Mouse (Mus musculus) E14TG2a.4 (cell line): Measurements from ENCODE around the gene Ralgps1.

ENCODE experiments used
- H3K27me3 ChIP-seq: 2 replicates; pipeline ENCODE4 v1.6.1; 2014; ENCODE audit warnings: low read length, control low read depth; ENCODE audit not compliant: insufficient read depth
- H3K36me3 ChIP-seq: 2 replicates; pipeline ENCODE4 v1.6.1; 2014; ENCODE audit warnings: low read length, control low read depth; ENCODE audit not compliant: insufficient read depth
- H3K4me1 ChIP-seq: replicated peaks from 2 replicates; pipeline ENCODE4 v1.6.1; 2014; ENCODE audit warnings: low read depth, low read length, control low read depth
- H3K4me3 ChIP-seq: replicated peaks from 2 replicates; pipeline ENCODE4 v1.5.1; 2014; ENCODE audit warnings: mild to moderate bottlenecking, low read length
- H3K9me3 ChIP-seq: 2 replicates; pipeline ENCODE4 v1.6.1; 2014; ENCODE audit warnings: low read length, control low read depth
- CTCF ChIP-seq: conservative IDR thresholded peaks from 2 replicates; pipeline ENCODE4 v1.5.1; 2014; ENCODE audit warnings: low read length
- NANOG ChIP-seq: IDR thresholded peaks from 2 replicates; pipeline ENCODE4 v1.6.1; 2014; ENCODE audit warnings: borderline replicate concordance, low read length, mixed read lengths
- POU5F1 ChIP-seq: IDR thresholded peaks from 2 replicates; pipeline ENCODE4 v1.6.1; 2014; ENCODE audit warnings: low read length, borderline replicate concordance

Gene Ralgps1

GRCm38 (mm10) chr2:33143292-33143691 lies 228.0 kb downstream of the Ralgps1 start:
- TF ChIP-seq POU5F1, result no peak
- no peaks in the 10 kb centered on the region for H3K4me1 ChIP-seq
- no peaks in the 10 kb centered on the region for H3K9me3 ChIP-seq
- H3K36me3 ChIP-seq, result no peaks in the 10 kb centered on the region; the same call in none of the 2 replicates
- H3K27me3 ChIP-seq, result no peaks in the 10 kb centered on the region
- H3K4me3 ChIP-seq, result no peak overlapping the region

- Histone ChIP-seq H3K9me3 (no peaks in the 10 kb centered on the region), H3K27me3 (no peaks in the 10 kb centered on the region; the same call in 1 of the 2 replicates), H3K4me1 (no peaks in the 10 kb centered on the region), H3K4me3 (no peak overlapping the region), H3K36me3 (no peaks in the 10 kb centered on the region; the same call in none of the 2 replicates)
- TF ChIP-seq NANOG, result no peak
- no peak for TF ChIP-seq CTCF
- no peak for TF ChIP-seq POU5F1
Measured at GRCm38 (mm10) chr2:33138491-33138890, 232.8 kb downstream of the Ralgps1 start.

- Histone ChIP-seq H3K4me3 (no peak overlapping the region), H3K27me3 (peaks cover 4% of the 10 kb centered on the region; the same call in 1 of the 2 replicates), H3K36me3 (no peaks in the 10 kb centered on the region; the same call in none of the 2 replicates), H3K4me1 (peaks cover 4% of the 10 kb centered on the region), H3K9me3 (no peaks in the 10 kb centered on the region)
- TF ChIP-seq NANOG (no peak), CTCF (no peak), POU5F1 (no peak)
Measured at GRCm38 (mm10) chr2:33137731-33138130, 233.6 kb downstream of the Ralgps1 start.

- H3K27me3 ChIP-seq, result peaks cover 9% of the 10 kb centered on the region; the same call in 1 of the 2 replicates
- no peaks in the 10 kb centered on the region; the same call in 1 of the 2 replicates for H3K36me3 ChIP-seq
- H3K4me3 ChIP-seq, result no peak overlapping the region
- H3K9me3 ChIP-seq, result no peaks in the 10 kb centered on the region
- peaks cover 9% of the 10 kb centered on the region for H3K4me1 ChIP-seq
- no peak for TF ChIP-seq POU5F1
- no peak for TF ChIP-seq NANOG
- no peak for TF ChIP-seq CTCF
Measured at GRCm38 (mm10) chr2:33137244-33137643, 234.0 kb downstream of the Ralgps1 start.

- no peaks in the 10 kb centered on the region for H3K9me3 ChIP-seq
- no peaks in the 10 kb centered on the region; the same call in 1 of the 2 replicates for H3K36me3 ChIP-seq
- H3K27me3 ChIP-seq, result peaks cover 10% of the 10 kb centered on the region; the same call in 1 of the 2 replicates
- TF ChIP-seq CTCF, result no peak
- no peak for TF ChIP-seq NANOG
- no peak for TF ChIP-seq POU5F1
- H3K4me1 ChIP-seq, result peaks cover 18% of the 10 kb centered on the region
- H3K4me3 ChIP-seq, result no peak overlapping the region
Measured at GRCm38 (mm10) chr2:33136366-33136765, 234.9 kb downstream of the Ralgps1 start.

GRCm38 (mm10) chr2:33134766-33135490 lies 236.4 kb downstream of the Ralgps1 start:
- Histone ChIP-seq H3K9me3 (no peaks in the 10 kb centered on the region), H3K27me3 (peaks cover 10% of the 10 kb centered on the region; the same call in 1 of the 2 replicates), H3K4me3 (no peak overlapping the region), H3K36me3 (no peaks in the 10 kb centered on the region; the same call in 1 of the 2 replicates), H3K4me1 (peaks cover 19% of the 10 kb centered on the region)
- TF ChIP-seq POU5F1 (no peak), CTCF (no peak), NANOG (no peak)

GRCm38 (mm10) chr2:33132306-33132705 lies 239.0 kb downstream of the Ralgps1 start:
- Histone ChIP-seq H3K27me3 (peaks cover 18% of the 10 kb centered on the region), H3K4me1 (peaks cover 32% of the 10 kb centered on the region), H3K36me3 (peaks cover 5% of the 10 kb centered on the region; the same call in 1 of the 2 replicates), H3K9me3 (no peaks in the 10 kb centered on the region), H3K4me3 (peak overlapping the region; percentile 94)
- TF ChIP-seq CTCF, result no peak
- TF ChIP-seq NANOG, result no peak
- no peak for TF ChIP-seq POU5F1

- Histone ChIP-seq H3K9me3 (no peaks in the 10 kb centered on the region), H3K27me3 (peaks cover 18% of the 10 kb centered on the region), H3K4me3 (peak within 1 kb of the TSS; percentile 94), H3K36me3 (peaks cover 5% of the 10 kb centered on the region; the same call in 1 of the 2 replicates), H3K4me1 (peaks cover 32% of the 10 kb centered on the region)
- peak; percentile 51 for TF ChIP-seq CTCF
- TF ChIP-seq NANOG, result no peak
- TF ChIP-seq POU5F1, result no peak
Measured at GRCm38 (mm10) chr2:33131500-33132092, 239.7 kb downstream of the Ralgps1 start, which contains the start of gene Garnl3. Gene Garnl3, minus strand, starts transcription at chr2:33131654.
